ENCODE assay signal across 23 mouse cellular contexts in genomic region chr9:53802921-53803320, GRCm38 (mm10). TPM values are rescaled to one million over a fixed set of nuclear protein-coding genes. Genes with fewer than 3 reads are reported as not detected.
A peak's percentile ranks its signal among the peaks of the same experiment; 100 is the strongest.
DNase-seq lines count a peak whose midpoint lies in the region; ATAC-seq and TF ChIP-seq lines count a peak whose summit lies in the region.
"Had no signal": no experiment of that assay in that cellular context is flagged by ENCODE, and none has a peak within 500 bp of the region (broad histone marks: within the 10 kb centered on the region; RNA-seq: fewer than 3 reads in every experiment).

No protein-coding gene starts in this region.

- no peaks in the 10 kb centered on the region; the same call in 1 of the 2 replicates for H3K4me1 ChIP-seq in kidney, adult 2 months (ENCODE audit: control insufficient read depth, insufficient read depth, low read length)
- H3K4me1 ChIP-seq: forebrain, embryonic 12.5 days; forebrain, embryonic 15.5 days; hindbrain, embryonic 10.5 days; hindbrain, embryonic 13.5 days had no signal

- no peaks in the 10 kb centered on the region for H3K27me3 ChIP-seq in kidney, adult 2 months (replicated peaks; ENCODE audit: control insufficient read depth, insufficient read depth, low read length)
- H3K27me3 ChIP-seq: embryonic facial prominence, embryonic 13.5 days; forebrain, embryonic 12.5 days; forebrain, embryonic 15.5 days; hindbrain, embryonic 13.5 days had no signal

- TF ChIP-seq CTCF in kidney, adult 2 months (conservative IDR thresholded peaks at IDR 0.05; ENCODE audit: insufficient read depth, insufficient read length, low read depth, low read length): no peak

- H3K36me3 ChIP-seq in kidney, adult 2 months (ENCODE audit: control insufficient read depth, insufficient read depth, low read length): no peaks in the 10 kb centered on the region
- H3K36me3 ChIP-seq: embryonic facial prominence, embryonic 10.5 days; embryonic facial prominence, embryonic 13.5 days; forebrain, embryonic 12.5 days; forebrain, embryonic 15.5 days; hindbrain, embryonic 10.5 days; hindbrain, embryonic 13.5 days had no signal

- no peak overlapping the region for H3K4me3 ChIP-seq in kidney, adult 2 months (ENCODE audit: insufficient read depth, low read depth, low read length)
- H3K4me3 ChIP-seq: embryonic facial prominence, embryonic 10.5 days; embryonic facial prominence, embryonic 13.5 days; erythroblast, embryonic 14.5 days; forebrain, embryonic 12.5 days; forebrain, embryonic 15.5 days; hindbrain, embryonic 10.5 days; hindbrain, embryonic 13.5 days had no signal

- peak; percentile 44 for DNase-seq in CD4-positive helper T cell, adult 2 months (ENCODE audit: low read depth, low spot score)
- no peak for DNase-seq in natural killer cell, adult 2 months (ENCODE audit: low spot score in 2 of 2)
- DNase-seq in kidney, adult 8-10 months: no peak
- no peak for DNase-seq in kidney, adult 2 months
- DNase-seq: adrenal gland, postnatal 14 days; cerebellum, adult 11 months; cerebellum, adult 2 months; cerebellum, adult 9-11 months; cerebellum, postnatal 25 days; gastrocnemius, postnatal 25 days; heart, postnatal 36 days had no signal

- H3K27ac ChIP-seq in kidney, adult 2 months (ENCODE audit: insufficient read depth, low read depth, low read length): no peak overlapping the region
- H3K27ac ChIP-seq: embryonic facial prominence, embryonic 10.5 days; embryonic facial prominence, embryonic 13.5 days; forebrain, embryonic 12.5 days; forebrain, embryonic 15.5 days; hindbrain, embryonic 10.5 days; hindbrain, embryonic 13.5 days had no signal

- TF ChIP-seq POLR2A in kidney, adult 2 months (IDR thresholded peaks at IDR 0.05; ENCODE audit: low read depth, low read length): no peak

- peak; percentile 72 for ATAC-seq in CD4-positive, CD25-positive, alpha-beta regulatory T cell, adult 4 months
- ATAC-seq in inflammation-experienced regulatory T-cells, adult 6 months: peak; percentile 28
- ATAC-seq: forebrain, embryonic 15.5 days; hindbrain, embryonic 16.5 days; intestine, postnatal 0 days had no signal

- WGBS in kidney, adult 2 months: 92% methylated on average over 7 of the region's 7 CpGs

RNA-seq across cellular contexts. Expression of gene Slc35f2, which starts 31.6 kb away (rescaled TPM):
- 10 to 100 TPM; 10.5 to 14.8 TPM for polyA plus RNA-seq in CD4-positive, CD25-positive, alpha-beta regulatory T cell, adult 4 months (2017; shearing (Covaris generic))
- polyA plus RNA-seq in inflammation-experienced regulatory T-cells, adult 6 months (2017; shearing (Covaris generic)): 10 to 100 TPM in 2 of 3 experiments, 1 to 10 TPM in 1; 8.5 to 11.0 (median 10.6) TPM
- polyA plus RNA-seq in kidney, adult 2 months (2012; rRNA removed): 16.3 and 18.2 TPM in 2 replicates
- polyA plus RNA-seq: erythroblast, embryonic 14.5 days had no signal

RNA-seq across cellular contexts. Expression of gene Sln, which starts 47.0 kb away (rescaled TPM):
- not detected for polyA plus RNA-seq in CD4-positive, CD25-positive, alpha-beta regulatory T cell, adult 4 months (2017; shearing (Covaris generic))
- not detected for polyA plus RNA-seq in inflammation-experienced regulatory T-cells, adult 6 months (2017; shearing (Covaris generic))
- polyA plus RNA-seq in kidney, adult 2 months (2012; rRNA removed): 0.07 and 7.1 TPM in 2 replicates
- polyA plus RNA-seq: erythroblast, embryonic 14.5 days; hindbrain, embryonic 10.5 days; intestine, embryonic 14.5 days had no signal
